Mouse (Mus musculus) gastrocnemius, postnatal 4 days (tissue): ENCODE measurements around the gene Stk35. TPM values are rescaled to one million over a fixed set of nuclear protein-coding genes. Genes with fewer than 3 reads are reported as not detected.
"Not testable (repeated sequence)": the region's sequence is repeated elsewhere in the genome, so short reads cannot be mapped to it uniquely, and the experiment has no call there.

Source experiments
- DNase-seq, 2 experiments: peaks; one replicate each; pipeline ENCODE4 v3.0.0; 2021 to 2022; ENCODE audit warnings: low spot score in 2 of 2, mixed read lengths in 2 of 2
- total RNA-seq, 2 experiments: library from RNA; stranded (reverse); gene quantifications; 2 replicates each; pipeline ENCODE4 v1.2.3; 2021

The Stk35 gene
- total RNA-seq, 2 experiments from 2014 or later, result 11.5 to 11.9 TPM

DNA sequence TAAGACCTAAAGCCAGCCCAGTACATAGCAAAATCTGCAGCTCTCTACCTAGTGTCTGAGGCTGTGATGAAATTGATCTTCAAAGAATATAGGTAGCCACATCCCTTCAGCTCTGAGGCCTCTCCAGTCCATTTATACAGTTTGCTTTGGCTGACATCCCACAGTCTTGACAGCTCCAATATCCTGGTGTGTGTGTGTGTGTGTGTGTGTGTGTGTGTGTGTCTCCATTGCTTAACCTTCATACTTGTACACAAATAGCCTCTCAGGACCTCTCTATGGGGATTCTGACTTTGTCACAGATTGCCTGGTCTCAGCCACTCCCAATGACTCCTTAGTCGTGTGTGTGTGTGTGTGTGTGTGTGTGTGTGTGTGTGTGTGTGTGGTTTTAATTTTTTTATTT lies 33.9 kb downstream of the Stk35 start:
- no peak for DNase-seq

DNA sequence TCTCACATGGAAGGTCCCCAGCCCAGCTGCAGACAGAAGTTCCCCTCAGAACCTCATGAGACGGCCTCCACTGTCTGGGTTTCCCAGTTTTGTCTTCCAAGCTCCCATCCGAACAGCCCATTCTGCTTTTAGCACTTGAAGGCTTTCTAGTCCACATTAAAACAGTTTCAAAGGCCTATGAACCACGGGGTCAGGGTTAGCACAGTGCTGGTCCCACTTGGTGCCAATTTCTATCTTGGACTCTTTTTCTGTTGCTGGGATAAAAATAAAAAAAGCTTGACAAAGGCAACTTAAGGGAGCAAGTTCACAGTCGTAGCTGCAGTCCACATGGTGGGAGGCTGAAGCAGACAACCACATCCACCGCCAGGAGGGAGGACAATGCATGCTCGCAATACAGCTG lies 34.6 kb downstream of the Stk35 start:
- DNase-seq, result no peak

DNA sequence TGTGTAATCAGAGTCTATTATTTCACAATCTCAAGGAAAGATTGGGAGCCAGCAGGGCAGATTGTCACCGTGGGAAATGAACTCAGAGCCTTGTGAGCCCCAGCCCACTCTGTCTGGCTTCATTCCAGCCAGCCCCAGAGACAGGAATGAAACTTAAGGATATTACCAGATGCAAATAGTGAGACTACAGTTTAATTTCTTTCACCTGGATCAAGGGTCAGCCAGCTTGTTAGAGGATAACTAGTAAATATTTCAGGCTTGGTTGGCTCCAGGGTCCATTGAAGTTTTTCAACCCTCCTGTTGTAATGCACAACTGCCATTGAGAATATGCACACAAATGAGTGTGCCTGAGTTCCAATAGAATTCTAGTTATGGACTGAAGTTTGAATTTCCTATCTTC lies 36.6 kb downstream of the Stk35 start:
- no peak for DNase-seq

DNA sequence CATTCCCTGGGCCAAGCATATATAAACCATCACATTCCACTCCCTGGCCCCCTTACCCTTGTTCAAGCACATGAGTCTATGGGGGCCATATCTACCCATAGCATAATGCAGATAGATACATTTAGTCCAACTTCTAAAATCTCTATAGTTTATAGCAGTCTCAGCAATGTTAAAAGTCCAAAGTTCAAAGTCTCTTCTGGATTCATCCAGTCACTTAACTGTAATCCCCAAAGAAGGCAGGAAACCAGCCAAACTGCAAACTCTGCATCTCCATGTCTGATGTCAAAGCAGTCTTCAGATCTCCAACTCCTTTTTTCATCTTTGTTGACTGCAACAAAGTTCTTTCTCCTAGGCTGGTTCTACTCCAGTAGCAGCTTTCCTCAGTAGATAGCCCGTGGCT lies 38.0 kb downstream of the Stk35 start:
- no peak for DNase-seq

DNA sequence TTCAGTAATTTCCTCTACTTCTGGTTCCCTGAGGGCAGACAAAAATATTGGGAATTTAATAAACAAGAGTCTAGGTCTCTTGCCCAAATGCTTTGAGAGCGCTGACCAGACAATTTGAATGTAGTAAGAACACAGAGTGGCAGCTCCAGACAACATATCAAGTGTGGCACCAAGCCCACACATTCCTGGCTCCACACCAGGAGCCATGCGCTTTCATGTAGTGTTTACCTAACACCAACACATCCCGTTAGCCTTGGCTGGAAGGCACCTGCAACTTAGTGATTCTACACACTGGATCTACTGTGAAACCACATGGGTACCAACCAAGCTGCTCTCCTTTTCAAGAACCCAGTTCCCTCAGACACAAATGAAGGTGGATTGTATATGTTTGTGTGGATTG lies 45.5 kb downstream of the Stk35 start:
- DNase-seq, result no peak

DNA sequence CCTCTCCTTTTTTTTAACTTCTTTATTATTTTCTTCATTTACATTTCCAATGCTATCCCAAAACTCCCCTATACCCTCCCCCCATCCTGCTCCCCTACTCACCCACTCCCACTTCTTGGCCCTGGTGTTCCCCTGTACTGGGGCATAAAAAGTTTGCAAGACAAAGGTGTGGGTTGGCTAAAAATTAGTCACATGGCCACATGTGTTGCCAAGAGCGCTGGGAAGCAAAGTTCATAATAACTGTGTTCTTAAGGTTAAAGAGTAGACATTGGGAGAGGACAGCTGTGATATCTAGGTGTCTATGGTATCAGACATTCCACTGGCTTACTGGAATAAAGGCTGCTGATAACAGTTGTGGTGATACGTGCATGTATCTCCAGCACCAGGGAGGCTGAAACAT lies 46.2 kb downstream of the Stk35 start:
- DNase-seq, result no peak

DNA sequence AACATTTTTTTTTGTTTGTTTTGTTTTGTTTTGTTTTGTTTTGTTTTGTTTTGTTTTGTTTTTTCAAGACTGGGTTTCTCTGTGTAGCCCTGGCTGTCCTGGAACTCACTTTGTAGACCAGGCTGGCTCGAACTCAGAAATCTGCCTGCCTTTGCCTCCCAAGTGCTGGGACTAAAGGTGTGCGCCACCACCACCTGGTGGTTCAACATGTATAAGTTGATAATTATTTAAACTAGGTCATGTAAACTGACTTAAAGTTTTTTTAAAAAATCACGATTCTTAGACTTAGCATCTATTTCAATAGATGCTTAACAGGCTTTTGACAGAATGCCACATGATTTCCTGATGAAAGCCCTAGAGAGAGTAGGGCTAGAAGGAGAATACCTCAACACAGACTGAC lies 48.8 kb downstream of the Stk35 start:
- not testable (repeated sequence) for DNase-seq

DNA sequence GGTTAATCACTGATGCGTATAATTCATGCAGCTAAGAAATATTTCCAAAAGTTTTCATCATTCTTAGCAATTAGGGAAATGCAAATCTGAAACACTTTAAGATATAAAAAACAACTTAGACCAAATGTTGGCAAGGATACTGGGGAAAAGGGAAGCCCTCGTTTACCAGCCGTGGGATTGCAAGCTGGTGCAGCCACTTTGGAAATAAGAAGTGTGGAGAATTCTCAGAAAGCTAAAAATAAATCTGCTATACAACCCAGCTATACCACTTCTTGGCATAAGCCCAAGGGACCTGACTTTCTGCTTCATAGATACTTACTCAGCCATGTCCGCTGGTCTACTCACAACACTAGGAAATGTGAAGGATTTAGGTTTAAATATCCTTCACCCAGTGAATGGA lies 51.2 kb downstream of the Stk35 start:
- DNase-seq, result no peak

DNA sequence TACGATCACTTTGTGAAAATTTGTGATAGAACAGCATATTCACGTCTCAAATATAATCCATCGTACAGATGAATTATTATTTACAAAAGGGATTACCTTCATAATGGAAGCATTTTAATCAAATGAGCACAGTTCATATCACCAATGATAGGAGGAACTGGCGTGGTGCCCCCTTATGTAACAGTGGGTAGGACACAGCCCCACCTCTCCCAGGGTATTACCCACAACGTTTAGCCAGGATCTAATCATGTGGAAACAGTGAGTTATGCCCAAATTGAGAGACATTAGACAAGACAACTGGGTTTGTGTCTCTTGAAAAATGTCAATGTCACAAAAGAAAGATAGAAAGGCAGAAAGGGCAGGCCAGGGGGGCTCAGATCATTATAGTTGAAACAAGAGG lies 62.9 kb downstream of the Stk35 start:
- no peak for DNase-seq

DNA sequence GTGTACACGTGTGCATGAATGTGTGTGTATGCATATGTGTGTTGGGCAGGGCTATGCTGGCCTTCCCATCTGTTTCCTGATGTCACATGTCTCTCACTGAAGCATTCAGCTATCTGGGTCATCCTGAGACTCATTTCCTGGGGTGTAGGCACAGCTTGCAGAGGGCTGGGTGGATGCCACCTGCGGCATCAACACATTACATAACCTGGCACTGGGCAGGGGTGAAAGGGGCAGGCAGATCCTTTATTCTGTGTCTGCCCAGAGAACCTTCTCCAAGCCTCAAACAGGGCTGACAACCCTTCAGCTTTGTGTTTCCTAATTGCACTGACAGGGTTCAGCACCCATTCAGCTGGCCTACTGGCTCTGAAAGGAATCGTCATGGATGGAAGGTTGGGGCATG lies 64.6 kb downstream of the Stk35 start:
- no peak for DNase-seq

DNA sequence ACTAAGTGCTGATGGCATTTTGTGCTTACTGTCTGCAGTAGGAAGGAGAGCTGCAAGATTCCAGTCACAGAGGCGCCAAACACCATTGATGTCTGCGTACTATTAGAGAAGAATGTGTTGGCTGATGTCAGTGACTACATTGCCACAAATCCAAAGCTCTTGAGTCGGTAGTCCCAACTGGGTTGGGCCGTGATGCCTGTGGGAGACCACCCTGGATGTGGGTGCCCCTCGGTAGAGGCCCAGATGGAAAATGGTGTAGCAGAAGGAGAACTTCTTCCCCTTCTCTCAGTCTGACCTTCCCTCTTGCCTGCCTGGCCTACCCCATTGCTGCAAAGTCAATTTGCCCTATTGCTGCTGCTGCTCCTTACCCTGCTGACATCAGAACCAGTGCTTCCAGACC lies 68.8 kb downstream of the Stk35 start:
- DNase-seq, result no peak

DNA sequence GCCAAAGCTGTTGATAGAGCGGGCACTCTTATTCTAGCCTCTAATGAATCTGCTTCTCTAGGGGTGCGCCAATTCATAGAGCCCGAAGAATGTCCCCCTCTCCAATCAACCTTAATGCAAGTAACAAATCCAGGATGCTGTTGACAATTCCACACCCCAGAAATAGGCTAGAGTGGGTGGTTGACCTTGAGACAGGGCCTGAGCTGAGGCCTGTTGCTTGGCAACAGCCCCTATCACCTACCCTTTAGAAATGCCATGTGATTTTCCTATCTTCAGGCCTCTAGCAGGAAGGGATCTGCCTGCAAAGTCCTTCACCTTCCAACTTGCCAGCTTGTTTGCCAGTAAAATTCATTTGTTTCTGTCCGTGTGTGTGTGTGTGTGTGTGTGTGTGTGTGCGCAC lies 70.9 kb downstream of the Stk35 start:
- DNase-seq, result no peak

DNA sequence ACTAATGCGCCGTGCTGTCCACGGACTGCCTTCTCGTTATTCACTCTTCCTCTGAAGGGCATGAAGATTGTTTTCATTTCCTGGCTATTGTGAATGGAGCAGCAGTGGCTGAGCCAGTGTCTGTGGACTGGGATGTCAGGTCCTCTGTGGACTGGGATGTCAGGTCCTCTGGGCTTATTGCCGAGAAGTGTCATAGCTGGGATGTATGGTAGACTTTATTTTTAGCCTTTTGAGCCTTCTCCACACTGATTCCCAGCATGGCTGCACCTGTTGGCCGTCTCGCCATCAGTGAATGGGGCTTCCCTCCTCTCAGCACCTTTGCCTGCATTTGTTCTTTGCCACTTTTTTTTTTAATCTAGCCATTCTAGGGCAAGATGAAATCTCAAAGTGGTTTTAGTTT lies 71.8 kb downstream of the Stk35 start:
- DNase-seq, result no peak

DNA sequence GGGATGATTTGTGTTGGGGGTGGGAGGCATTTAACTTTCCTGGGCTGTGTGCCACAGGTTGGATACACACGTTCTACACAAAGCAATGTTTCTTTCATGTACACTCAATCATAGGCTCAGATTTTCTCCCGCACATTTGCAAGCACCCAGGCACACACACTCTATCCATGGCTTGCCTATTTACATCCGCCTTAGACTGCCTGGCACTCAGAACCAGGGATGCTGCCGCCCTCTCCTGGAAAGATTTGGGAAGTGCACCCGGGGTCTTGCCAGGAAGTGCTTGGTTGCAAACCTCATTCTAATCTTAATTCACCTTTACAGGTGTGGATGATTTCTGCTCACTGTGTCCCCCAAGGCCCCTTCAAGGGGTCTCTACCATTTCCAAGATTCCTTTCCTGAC lies 73.2 kb downstream of the Stk35 start:
- DNase-seq, result peak; percentile 57 to 68

DNA sequence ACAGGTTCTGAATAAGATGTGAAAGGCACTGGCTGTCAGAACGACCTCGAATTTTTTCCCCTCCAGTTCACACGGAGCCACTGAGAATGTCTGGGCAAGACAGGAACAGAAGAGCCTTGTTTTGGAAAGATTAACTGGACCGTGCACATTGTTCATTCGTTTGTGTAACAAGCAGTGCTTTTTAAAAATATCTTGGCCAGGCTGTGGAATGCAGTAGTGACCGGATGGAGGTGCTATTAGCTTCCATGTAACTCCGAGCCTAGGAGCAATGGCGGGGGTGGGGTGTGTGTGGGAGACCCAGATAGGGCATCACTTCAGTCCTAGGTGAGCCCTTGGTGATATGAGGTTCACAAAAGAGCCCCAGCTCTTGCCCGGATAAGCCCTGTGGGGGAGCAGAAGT lies 73.8 kb downstream of the Stk35 start:
- DNase-seq, result no peak

DNA sequence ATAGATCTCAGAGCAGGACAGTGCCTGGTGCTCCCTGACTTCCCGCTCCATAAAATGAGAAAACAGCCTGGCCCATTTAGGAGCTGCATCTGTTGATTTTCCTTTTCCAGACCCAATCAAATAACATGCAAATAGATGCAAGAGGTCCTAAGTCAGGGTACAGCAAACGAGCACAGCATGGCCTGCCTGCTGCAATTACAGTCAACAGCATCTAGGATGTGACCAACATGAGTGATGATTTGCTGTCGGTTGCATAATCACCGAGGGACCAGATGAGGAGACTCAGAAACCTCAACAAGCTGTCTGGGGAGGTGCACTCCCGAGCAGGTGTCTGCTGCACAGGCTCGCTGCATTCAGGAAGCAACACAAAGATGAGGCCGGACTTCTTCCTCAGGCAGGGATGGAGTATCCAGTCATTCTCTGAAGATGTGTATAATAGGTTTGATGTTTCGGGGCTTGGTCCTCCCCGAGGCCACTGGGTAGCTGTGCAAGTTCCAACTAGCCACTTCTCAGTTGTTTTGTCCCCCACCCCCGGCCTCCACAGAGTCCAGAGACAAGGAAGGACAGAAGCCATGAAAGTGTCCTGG lies 74.3 kb downstream of the Stk35 start:
- DNase-seq, result no peak

DNA sequence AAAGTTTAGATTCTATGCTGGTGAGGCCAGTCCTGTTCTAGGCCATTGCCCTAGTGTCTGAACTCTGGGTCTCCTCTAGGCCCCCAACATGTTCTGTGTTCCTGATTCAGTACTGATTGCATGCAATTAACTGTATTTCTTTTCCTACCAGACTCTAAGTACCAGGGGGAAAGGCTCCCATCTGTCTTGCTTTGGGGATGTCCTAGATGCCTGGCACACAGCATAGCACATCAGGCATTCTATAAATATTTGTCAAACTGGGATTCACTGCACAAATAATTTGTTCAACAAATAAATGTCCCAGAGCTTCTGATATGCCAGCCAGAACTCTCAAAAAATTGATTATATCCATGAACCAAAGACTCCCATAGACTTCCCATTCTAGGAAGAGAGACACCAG lies 76.6 kb downstream of the Stk35 start:
- DNase-seq, result no peak

DNA sequence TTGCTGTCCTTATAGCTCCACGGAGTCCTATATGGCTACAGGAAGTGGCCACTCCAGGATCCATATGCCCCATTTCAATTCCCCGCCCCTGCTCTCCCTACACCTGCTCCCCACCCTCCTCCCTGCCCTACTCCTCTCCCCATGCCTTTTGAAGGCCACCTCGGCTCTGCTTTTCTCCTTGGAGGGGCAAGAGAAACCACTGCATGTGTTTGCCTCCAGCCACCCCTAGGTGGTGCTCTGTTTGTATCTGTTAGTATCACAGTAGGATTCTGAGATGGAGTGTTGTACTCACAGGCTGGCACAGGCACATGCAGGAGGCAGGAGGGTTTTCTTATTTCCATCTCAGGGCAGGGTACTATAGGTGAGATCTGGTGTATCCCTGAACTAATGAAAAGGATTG lies 79.5 kb downstream of the Stk35 start:
- DNase-seq, result peak; percentile 22 to 38

DNA sequence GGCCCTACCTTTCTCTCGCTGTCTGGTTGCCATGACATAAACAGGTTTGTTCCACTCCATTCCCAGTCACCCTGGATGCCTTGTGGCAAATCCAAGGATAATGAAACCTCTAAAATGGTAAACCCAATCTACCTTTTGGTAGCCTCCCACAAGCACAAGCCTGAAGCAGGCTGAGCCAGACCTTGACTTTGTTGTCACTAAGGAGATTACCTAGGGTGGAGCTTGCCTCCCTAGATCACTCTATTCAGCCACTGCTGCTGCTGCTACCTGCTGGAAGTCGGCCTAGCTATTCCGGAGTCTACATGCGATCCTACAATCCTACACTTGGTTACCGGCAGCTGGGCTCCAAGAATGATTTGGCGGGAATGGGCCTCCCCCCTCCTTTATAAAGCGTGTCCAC lies 79.9 kb downstream of the Stk35 start:
- DNase-seq, result no peak

DNA sequence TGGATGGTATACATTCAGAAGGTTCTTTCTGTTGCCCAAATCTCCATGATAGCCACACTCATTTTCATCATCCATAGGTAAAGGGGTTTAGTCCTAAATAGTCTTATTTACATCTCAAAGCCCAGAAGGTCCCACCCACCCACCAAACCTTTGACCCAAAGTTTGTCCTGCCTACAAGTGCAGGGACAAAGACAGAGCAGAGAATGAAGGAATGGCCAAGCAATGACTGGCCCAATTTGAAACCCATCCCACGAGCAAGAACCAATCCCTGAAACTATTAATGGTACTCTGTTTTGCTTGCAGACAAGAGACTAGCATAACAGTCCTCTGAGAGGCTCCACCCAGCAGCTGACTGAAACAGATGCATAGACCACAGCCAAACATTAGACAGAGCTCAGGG lies 81.6 kb downstream of the Stk35 start:
- DNase-seq, result no peak
